Mouse (Mus musculus): Measurements from ENCODE around the gene Irs2. TPM values are rescaled to one million over a fixed set of nuclear protein-coding genes. Genes with fewer than 3 reads are reported as not detected.

Gene Irs2
- polyA plus RNA-seq, 1 experiment: 31.2 TPM

GRCm38 (mm10) chr8:10965401-10966117 lies 42.7 kb downstream of the Irs2 start:
- WGBS: 6% methylated on average over 6 of the region's 6 CpGs
- Histone ChIP-seq H3K4me1 (ENCODE audit: control insufficient read depth, insufficient read depth, insufficient read length, low read length) (peaks cover 18% of the 10 kb centered on the region), H3K27ac (ENCODE audit: insufficient read depth, low read depth, low read length) (peak overlapping the region; percentile 54)

GRCm38 (mm10) chr8:10964511-10965099 lies 43.7 kb downstream of the Irs2 start:
- Histone ChIP-seq H3K27me3 (ENCODE audit: control insufficient read depth, insufficient read depth, low read length) (no peaks in the 10 kb centered on the region), H3K36me3 (ENCODE audit: control insufficient read depth, insufficient read depth, low read length) (no peaks in the 10 kb centered on the region), H3K4me3 (ENCODE audit: low read depth, low read length) (no peak overlapping the region), H3K4me1 (ENCODE audit: control insufficient read depth, insufficient read depth, insufficient read length, low read length) (peaks cover 18% of the 10 kb centered on the region), H3K27ac (ENCODE audit: insufficient read depth, low read depth, low read length) (peak overlapping the region; percentile 21; the same call in 1 of the 2 replicates)
- 68% methylated on average over 10 of the region's 10 CpGs for WGBS
- TF ChIP-seq POLR2A (IDR thresholded peaks at IDR 0.05; ENCODE audit: low read depth, low read length): no peak
- TF ChIP-seq CTCF (IDR thresholded peaks at IDR 0.05; ENCODE audit: extremely low read depth, insufficient read length, insufficient replicate concordance, low read depth, low read length): no peak

More at GRCm38 (mm10) chr8:10965401-10966117, 42.7 kb downstream of the Irs2 start:
- Histone ChIP-seq H3K4me3 (ENCODE audit: low read depth, low read length) (no peak overlapping the region), H3K36me3 (ENCODE audit: control insufficient read depth, insufficient read depth, low read length) (no peaks in the 10 kb centered on the region), H3K27me3 (ENCODE audit: control insufficient read depth, insufficient read depth, low read length) (no peaks in the 10 kb centered on the region)
- TF ChIP-seq POLR2A (IDR thresholded peaks at IDR 0.05; ENCODE audit: low read depth, low read length): no peak

- Histone ChIP-seq H3K36me3 (ENCODE audit: control insufficient read depth, insufficient read depth, low read length) (no peaks in the 10 kb centered on the region), H3K27me3 (ENCODE audit: control insufficient read depth, insufficient read depth, low read length) (no peaks in the 10 kb centered on the region), H3K4me3 (ENCODE audit: low read depth, low read length) (no peak overlapping the region), H3K4me1 (ENCODE audit: control insufficient read depth, insufficient read depth, insufficient read length, low read length) (peaks cover 18% of the 10 kb centered on the region), H3K27ac (ENCODE audit: insufficient read depth, low read depth, low read length) (no peak overlapping the region)
- TF ChIP-seq POLR2A (IDR thresholded peaks at IDR 0.05; ENCODE audit: low read depth, low read length) (no peak), CTCF (IDR thresholded peaks at IDR 0.05; ENCODE audit: extremely low read depth, insufficient read length, insufficient replicate concordance, low read depth, low read length) (no peak)
- 19% methylated on average over 8 of the region's 8 CpGs for WGBS
Observed at GRCm38 (mm10) chr8:10961989-10962388, 46.3 kb downstream of the Irs2 start.

DNA sequence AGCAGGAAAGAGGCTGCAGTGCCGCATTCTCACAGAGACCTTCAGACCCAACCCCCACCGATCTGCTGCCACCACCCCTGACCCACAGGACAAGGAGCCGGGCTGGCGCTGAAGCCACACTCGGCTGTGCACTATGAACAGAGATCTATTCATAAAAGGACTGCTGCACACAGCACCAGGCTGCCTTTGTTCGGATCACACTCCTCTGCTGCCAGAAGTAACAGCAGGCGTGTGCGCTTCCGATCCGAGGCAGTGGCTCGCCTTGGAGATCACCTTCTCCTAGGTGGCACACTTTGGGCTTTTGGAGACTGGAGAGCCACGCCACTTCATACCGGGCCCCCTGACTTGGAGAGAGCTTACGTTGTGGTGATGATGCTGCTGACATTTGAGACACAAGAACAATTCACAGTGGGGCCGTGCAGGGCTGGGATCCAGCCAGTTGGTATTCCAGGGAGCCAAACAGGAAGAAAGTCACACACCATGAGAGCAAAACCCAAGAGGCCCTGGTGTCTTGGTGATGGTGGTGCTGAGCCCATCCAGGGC lies 47.9 kb downstream of the Irs2 start:
- Histone ChIP-seq H3K27ac (ENCODE audit: insufficient read depth, low read depth, low read length) (no peak overlapping the region), H3K4me3 (ENCODE audit: low read depth, low read length) (no peak overlapping the region), H3K36me3 (ENCODE audit: control insufficient read depth, insufficient read depth, low read length) (no peaks in the 10 kb centered on the region), H3K27me3 (ENCODE audit: control insufficient read depth, insufficient read depth, low read length) (no peaks in the 10 kb centered on the region), H3K4me1 (ENCODE audit: control insufficient read depth, insufficient read depth, insufficient read length, low read length) (peaks cover 12% of the 10 kb centered on the region)
- TF ChIP-seq CTCF (IDR thresholded peaks at IDR 0.05; ENCODE audit: extremely low read depth, insufficient read length, insufficient replicate concordance, low read depth, low read length): no peak
- TF ChIP-seq POLR2A (IDR thresholded peaks at IDR 0.05; ENCODE audit: low read depth, low read length): no peak
- 73% methylated on average over 15 of the region's 15 CpGs for WGBS

DNA sequence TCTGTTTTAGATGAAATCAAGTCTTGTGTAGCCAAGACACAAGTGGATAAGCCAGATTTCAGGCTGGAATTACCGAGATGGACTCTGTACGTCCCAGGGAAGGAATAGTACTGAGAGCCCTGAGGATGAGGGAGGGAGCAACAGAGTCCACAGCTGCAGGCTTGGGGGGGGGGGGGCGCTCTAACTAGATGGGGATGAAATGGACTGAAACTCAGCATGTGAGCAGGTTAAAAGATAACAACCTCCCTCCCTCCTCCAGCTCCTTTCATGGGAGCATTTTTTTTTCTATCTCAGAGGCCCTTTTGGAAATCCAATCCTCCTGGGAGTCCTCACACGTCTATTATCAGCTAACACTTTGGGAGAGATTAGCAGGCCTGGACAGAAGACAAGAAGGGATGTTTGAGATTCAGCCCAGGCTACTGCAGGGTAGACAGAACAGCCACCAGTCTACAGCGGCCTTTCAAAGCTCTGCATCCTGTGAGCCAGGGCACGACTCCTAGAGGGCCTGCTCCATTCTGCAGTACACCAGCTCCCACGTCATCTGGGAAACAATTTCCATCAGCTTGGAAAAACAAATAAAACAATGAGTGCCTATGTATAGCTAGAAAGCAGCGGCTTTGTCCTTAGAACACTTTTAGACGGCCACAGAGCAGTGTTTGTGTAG lies 50.8 kb downstream of the Irs2 start:
- H3K4me1 ChIP-seq (ENCODE audit: control insufficient read depth, insufficient read depth, insufficient read length, low read length): peaks cover 17% of the 10 kb centered on the region
- no peaks in the 10 kb centered on the region for H3K36me3 ChIP-seq (ENCODE audit: control insufficient read depth, insufficient read depth, low read length)
- H3K27ac ChIP-seq (ENCODE audit: insufficient read depth, low read depth, low read length): no peak overlapping the region
- TF ChIP-seq CTCF (IDR thresholded peaks at IDR 0.05; ENCODE audit: extremely low read depth, insufficient read length, insufficient replicate concordance, low read depth, low read length) (no peak), POLR2A (IDR thresholded peaks at IDR 0.05; ENCODE audit: low read depth, low read length) (no peak)
- no peaks in the 10 kb centered on the region for H3K27me3 ChIP-seq (ENCODE audit: control insufficient read depth, insufficient read depth, low read length)
- no peak overlapping the region for H3K4me3 ChIP-seq (ENCODE audit: low read depth, low read length)
- 52% methylated on average over 9 of the region's 9 CpGs for WGBS

DNA sequence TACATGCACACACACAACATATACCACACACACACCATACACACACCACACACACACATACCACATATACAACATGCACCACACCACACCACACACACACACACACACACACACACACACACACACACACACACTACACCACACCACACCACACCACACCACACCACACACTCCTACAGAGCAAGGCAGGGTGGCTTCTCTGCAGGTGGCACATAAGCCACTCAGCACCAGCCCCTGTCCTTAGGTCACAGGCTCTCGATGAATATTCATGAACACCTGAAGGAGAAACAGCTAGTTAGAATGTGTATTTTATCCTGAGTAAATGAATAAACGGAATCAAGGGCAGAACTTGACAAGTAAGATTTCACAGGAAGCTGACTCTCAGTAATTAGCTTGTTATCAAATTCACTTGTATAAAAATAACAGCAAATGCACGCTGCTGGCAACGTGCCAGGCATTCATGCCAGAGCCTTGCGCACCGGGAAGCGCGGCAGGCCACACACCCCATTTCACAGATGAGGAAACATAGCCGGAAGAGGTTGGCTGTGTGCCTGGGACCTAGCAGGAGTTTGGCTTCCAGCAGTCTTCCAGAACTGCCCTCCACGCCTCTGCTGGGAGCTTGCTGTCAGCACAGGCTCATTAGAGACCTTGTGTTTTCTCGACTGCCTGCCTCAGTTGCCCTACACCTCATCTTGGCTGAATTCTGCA lies 54.8 kb downstream of the Irs2 start:
- Histone ChIP-seq H3K27me3 (ENCODE audit: control insufficient read depth, insufficient read depth, low read length) (no peaks in the 10 kb centered on the region), H3K36me3 (ENCODE audit: control insufficient read depth, insufficient read depth, low read length) (no peaks in the 10 kb centered on the region), H3K4me1 (ENCODE audit: control insufficient read depth, insufficient read depth, insufficient read length, low read length) (peaks cover 8% of the 10 kb centered on the region; the same call in 1 of the 2 replicates), H3K27ac (ENCODE audit: insufficient read depth, low read depth, low read length) (no peak overlapping the region), H3K4me3 (ENCODE audit: low read depth, low read length) (no peak overlapping the region)
- 8% methylated on average over 11 of the region's 11 CpGs for WGBS
- TF ChIP-seq CTCF (IDR thresholded peaks at IDR 0.05; ENCODE audit: extremely low read depth, insufficient read length, insufficient replicate concordance, low read depth, low read length) (peak; percentile 24; the same call in 1 of the 2 replicates), POLR2A (IDR thresholded peaks at IDR 0.05; ENCODE audit: low read depth, low read length) (no peak)

Measured in small intestine, adult 2 months (tissue).